Comparison of ENCODE assay signal across 9 mouse cellular contexts in the genomic region with DNA sequence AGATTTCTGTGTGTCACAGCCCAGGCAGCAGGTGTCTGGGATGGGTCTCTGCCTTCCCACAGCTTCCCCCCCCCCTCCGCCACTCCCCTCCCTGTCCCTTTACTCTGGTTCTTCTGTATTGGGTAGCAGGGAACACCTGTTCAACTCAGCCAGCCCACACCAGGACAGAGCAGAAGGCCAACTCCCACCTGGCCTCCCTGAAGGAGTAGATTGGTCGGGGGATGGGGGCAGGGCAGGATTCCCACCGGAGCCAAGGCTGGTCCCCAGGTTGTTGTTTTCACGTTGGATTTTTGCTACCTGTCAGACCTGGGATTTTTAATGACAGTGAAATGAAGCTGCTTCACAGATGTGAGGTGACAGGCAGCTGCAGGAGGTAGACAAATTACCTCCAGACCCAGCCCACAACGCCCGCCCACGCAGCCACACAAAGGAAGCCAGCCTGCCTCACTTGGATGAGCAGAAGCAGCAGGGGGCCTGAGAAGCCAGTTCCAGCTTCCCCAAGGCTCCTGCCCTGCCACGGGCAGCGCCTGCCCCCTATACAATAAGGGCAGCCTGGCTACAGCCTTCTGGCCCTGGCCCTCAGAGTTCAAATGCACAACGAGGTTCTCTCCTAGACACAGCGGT. TPM values are rescaled to one million over a fixed set of nuclear protein-coding genes. Genes with fewer than 3 reads are reported as not detected.
A peak's percentile ranks its signal among the peaks of the same experiment; 100 is the strongest.
DNase-seq lines count a peak whose midpoint lies in the region; ATAC-seq and TF ChIP-seq lines count a peak whose summit lies in the region.
"Had no signal": no experiment of that assay in that cellular context is flagged by ENCODE, and none has a peak within 500 bp of the region (broad histone marks: within the 10 kb centered on the region; RNA-seq: fewer than 3 reads in every experiment).

No protein-coding gene starts in this region.

- TF ChIP-seq CTCF in CH12.LX (conservative IDR thresholded peaks at IDR 0.05 in 1 of 2, IDR thresholded peaks at IDR 0.05 in 1 of 2; ENCODE audit: low read depth in 2 of 2, low read length in 2 of 2) = no peak; a peak in 1 of 4 replicates

- peaks cover 11% of the 10 kb centered on the region for H3K27me3 ChIP-seq in CH12.LX (replicated peaks)
- no peaks in the 10 kb centered on the region for H3K27me3 ChIP-seq in forebrain, embryonic 14.5 days (replicated peaks; ENCODE audit: control insufficient read depth, insufficient read depth, low read length)
- no peaks in the 10 kb centered on the region for H3K27me3 ChIP-seq in midbrain, embryonic 15.5 days (replicated peaks)

- no peak overlapping the region for H3K4me2 ChIP-seq in CH12.LX (ENCODE audit: insufficient read depth, low read depth, poor library complexity, severe bottlenecking)
- H3K4me2 ChIP-seq in forebrain, embryonic 14.5 days (ENCODE audit: low read length) = no peak overlapping the region
- no peak overlapping the region for H3K4me2 ChIP-seq in midbrain, embryonic 15.5 days
- H3K4me2 ChIP-seq: limb, embryonic 15.5 days had no signal

- DNase-seq in CH12.LX (ENCODE audit: extremely low read depth) (peak; percentile 76), ZHBTc4 (ENCODE audit: low read depth, low spot score) (peak; percentile 56)
- DNase-seq in forebrain, embryonic 14.5 days (ENCODE audit: low spot score) = peak; percentile 51
- DNase-seq in thymus, postnatal 14 days = peak; percentile 91
- no peak for DNase-seq in heart, adult 8-10 months (ENCODE audit: low spot score)
- no peak for DNase-seq in testis, postnatal 14 days (ENCODE audit: low spot score)

- H3K4me3 ChIP-seq in CH12.LX (replicated peaks in 1 of 3; ENCODE audit: low read depth in 2 of 3, low read length in 2 of 3, poor library complexity in 1 of 3) = no peak overlapping the region
- H3K4me3 ChIP-seq in forebrain, embryonic 14.5 days (ENCODE audit: low read depth, low read length) = no peak overlapping the region
- H3K4me3 ChIP-seq in midbrain, embryonic 15.5 days = no peak overlapping the region
- H3K4me3 ChIP-seq: limb, embryonic 15.5 days had no signal

- H3K79me2 ChIP-seq in CH12.LX (replicated peaks; ENCODE audit: control insufficient read depth, extremely low read depth, insufficient read depth, poor library complexity, severe bottlenecking) = no peaks in the 10 kb centered on the region

- no peaks in the 10 kb centered on the region for H3K9me3 ChIP-seq in CH12.LX (replicated peaks; ENCODE audit: low read length)
- H3K9me3 ChIP-seq in forebrain, embryonic 14.5 days (replicated peaks; ENCODE audit: control insufficient read depth, low read length) = no peaks in the 10 kb centered on the region
- no peaks in the 10 kb centered on the region for H3K9me3 ChIP-seq in midbrain, embryonic 15.5 days
- H3K9me3 ChIP-seq: limb, embryonic 15.5 days had no signal

- WGBS in forebrain, embryonic 14.5 days = 21% methylated on average over 11 of the region's 11 CpGs
- WGBS in midbrain, embryonic 15.5 days = 15% methylated on average over 11 of the region's 11 CpGs

- TF ChIP-seq RAD21 in CH12.LX (IDR thresholded peaks at IDR 0.05; ENCODE audit: low read depth, low read length) = peak; percentile 5

- dilution Hi-C loops in CH12.LX (cut with MboI; ENCODE audit: extremely low pct_ligation_motif_present, extremely low pct_unique_long_range_greater_than_20kb, low sequenced_read_pairs) = no loop called here

- 0 out of 2 replicates have a peak, but pooled peaks have one; percentile 15 for TF ChIP-seq EP300 in CH12.LX (IDR thresholded peaks at IDR 0.05; ENCODE audit: low read length)

- ATAC-seq in forebrain, embryonic 14.5 days = no peak
- no peak for ATAC-seq in midbrain, embryonic 15.5 days (replicated peaks)
- ATAC-seq in erythroid progenitor cell, adult 5-6 weeks (replicated peaks; ENCODE audit: low FRiP score, poor library complexity, severe bottlenecking) = no peak

- TF ChIP-seq POLR2A in CH12.LX (IDR thresholded peaks at IDR 0.05; ENCODE audit: low read depth, low read length) = no peak

- in situ Hi-C loops in CH12.LX (cut with MboI; ENCODE audit: low pct_ligation_motif_present, low pct_unique_long_range_greater_than_20kb, low sequenced_read_pairs) = no loop called here

- H3K4me1 ChIP-seq in CH12.LX (ENCODE audit: control insufficient read depth in 1 of 2, insufficient read depth in 2 of 2) = peaks cover 11 to 29% of the 10 kb centered on the region in 2 experiments
- peaks cover 72% of the 10 kb centered on the region for H3K4me1 ChIP-seq in forebrain, embryonic 14.5 days (ENCODE audit: control insufficient read depth, insufficient read depth, low read length)
- peaks cover 72% of the 10 kb centered on the region for H3K4me1 ChIP-seq in midbrain, embryonic 15.5 days

- H3K9ac ChIP-seq in CH12.LX (ENCODE audit: insufficient read depth, low read depth) = no peak overlapping the region
- 0 out of 2 replicates have a peak overlapping the region, but pooled peaks have one; percentile 29 for H3K9ac ChIP-seq in forebrain, embryonic 14.5 days (ENCODE audit: low read length)
- H3K9ac ChIP-seq in midbrain, embryonic 15.5 days = no peak overlapping the region
- H3K9ac ChIP-seq: limb, embryonic 15.5 days had no signal

- H3K27ac ChIP-seq in CH12.LX (ENCODE audit: insufficient read depth, low read depth) = no peak overlapping the region
- H3K27ac ChIP-seq in forebrain, embryonic 14.5 days (ENCODE audit: low read depth, low read length) = peak overlapping the region; percentile 76
- H3K27ac ChIP-seq in midbrain, embryonic 15.5 days = peak overlapping the region; percentile 69
- H3K27ac ChIP-seq: limb, embryonic 15.5 days had no signal

- H3K36me3 ChIP-seq in CH12.LX (replicated peaks in 1 of 2; ENCODE audit: control insufficient read depth in 1 of 2, insufficient read depth in 1 of 2, low read length in 1 of 2) = no peaks in the 10 kb centered on the region
- H3K36me3 ChIP-seq in forebrain, embryonic 14.5 days (ENCODE audit: control insufficient read depth, insufficient read depth, low read length) = no peaks in the 10 kb centered on the region
- H3K36me3 ChIP-seq in midbrain, embryonic 15.5 days (replicated peaks) = no peaks in the 10 kb centered on the region
- H3K36me3 ChIP-seq: limb, embryonic 15.5 days had no signal

TF ChIP-seq in CH12.LX, 34 proteins besides CTCF, POLR2A, EP300 and RAD21:
- TF ChIP-seq ZMIZ1 (IDR thresholded peaks at IDR 0.05; ENCODE audit: low read depth, low read length) (no peak), POLR2AphosphoS2 (IDR thresholded peaks at IDR 0.05; ENCODE audit: low read depth, low read length) (no peak), ZC3H11A (IDR thresholded peaks at IDR 0.05; ENCODE audit: low read depth, low read length) (no peak), BHLHE40 (IDR thresholded peaks at IDR 0.05; ENCODE audit: low read depth, low read length) (0 out of 2 replicates have a peak, but pooled peaks have one; percentile 34), MAZ (IDR thresholded peaks at IDR 0.05; ENCODE audit: low read depth, low read length) (no peak), ZNF384 (IDR thresholded peaks at IDR 0.05; ENCODE audit: low read depth, low read length) (no peak), SMC3 (IDR thresholded peaks at IDR 0.05; ENCODE audit: low read depth, low read length) (peak; percentile 18; the same call in 1 of the 2 replicates), JUND (conservative IDR thresholded peaks at IDR 0.05; ENCODE audit: low read depth, low read length) (no peak), CHD2 (IDR thresholded peaks at IDR 0.05; ENCODE audit: low read length) (no peak), MYC (IDR thresholded peaks at IDR 0.05; ENCODE audit: low read depth, low read length) (no peak), SIN3A (IDR thresholded peaks at IDR 0.05; ENCODE audit: low read length) (0 out of 2 replicates have a peak, but pooled peaks have one; percentile 38), RCOR1 (conservative IDR thresholded peaks at IDR 0.05; ENCODE audit: low read depth, low read length) (no peak), E2F4 (IDR thresholded peaks at IDR 0.05; ENCODE audit: insufficient replicate concordance, low read depth, low read length) (no peak), ETS1 (conservative IDR thresholded peaks at IDR 0.05; ENCODE audit: low read depth, low read length) (no peak), TCF12 (IDR thresholded peaks at IDR 0.05; ENCODE audit: low read depth, low read length) (peak; percentile 55), TBP (conservative IDR thresholded peaks at IDR 0.05; ENCODE audit: low read depth, low read length) (no peak)

RNA-seq across cellular contexts. Expression of gene Acsf3, which starts 36.1 kb away (rescaled TPM):
- 8.8 and 9.0 TPM in 2 replicates for total RNA-seq in CH12.LX (2012; rRNA removed)
- total RNA-seq in CH12.LX (2014; rRNA removed) = 2.0 and 2.2 TPM in 2 replicates
- polyA plus RNA-seq in CH12.LX (2012; ENCODE audit: insufficient read length, low read depth) = 10.4 and 12.7 TPM in 2 replicates
- 13.7 and 15.8 TPM in 2 replicates for polyA plus RNA-seq in forebrain, embryonic 14.5 days (2014; fragmentation: Nextera tagmentation; extraction: Ambion mirVana)
- polyA plus RNA-seq in midbrain, embryonic 15.5 days (2015; fragmentation: Nextera tagmentation; extraction: Ambion mirVana) = 16.4 and 18.3 TPM in 2 replicates
- 10 to 100 TPM; 35.2 to 36.2 (median 35.3) TPM for total RNA-seq in heart, adult 8-10 months (2022)
- total RNA-seq in erythroid progenitor cell, adult 5-6 weeks (2015; ENCODE audit: low replicate concordance) = 1.4 and 1.7 TPM in 2 replicates
- total RNA-seq in erythroid progenitor cell, adult 5-6 weeks (2017; ENCODE audit: low replicate concordance) = 1.2 and 2.3 TPM in 2 replicates

RNA-seq across cellular contexts. Expression of gene Cbfa2t3, which starts 40.3 kb away (rescaled TPM):
- total RNA-seq in CH12.LX (2012; rRNA removed) (2.1 and 3.4 TPM in 2 replicates), CH12.LX (2014; rRNA removed) (0.43 and 0.47 TPM in 2 replicates)
- polyA plus RNA-seq in CH12.LX (2012; ENCODE audit: insufficient read length, low read depth) = 16.5 and 22.6 TPM in 2 replicates
- 10.4 and 11.5 TPM in 2 replicates for polyA plus RNA-seq in forebrain, embryonic 14.5 days (2014; fragmentation: Nextera tagmentation; extraction: Ambion mirVana)
- 20.2 and 21.4 TPM in 2 replicates for polyA plus RNA-seq in midbrain, embryonic 15.5 days (2015; fragmentation: Nextera tagmentation; extraction: Ambion mirVana)
- total RNA-seq in heart, adult 8-10 months (2022) = 10 to 100 TPM; 15.1 to 22.1 (median 18.2) TPM
- 4.0 and 16.8 TPM in 2 replicates for total RNA-seq in erythroid progenitor cell, adult 5-6 weeks (2015; ENCODE audit: low replicate concordance)
- total RNA-seq in erythroid progenitor cell, adult 5-6 weeks (2017; ENCODE audit: low replicate concordance) = 1.5 and 7.6 TPM in 2 replicates

Comparison
In these comparisons a context has a peak if more than half of its experiments do, and no peak if none do; other contexts are left out.
1. DNase-seq: peak in CH12.LX (single experiment), ZHBTc4 (single experiment), forebrain, embryonic 14.5 days (single experiment) and thymus, postnatal 14 days (single experiment); none in heart, adult 8-10 months (single experiment) and testis, postnatal 14 days (single experiment).